Mouse (Mus musculus) G1E (cell line): Measurements from ENCODE around the gene Dnajb4.

Experiments
- CTCF ChIP-seq: IDR thresholded peaks from 2 replicates; pipeline ENCODE4 v1.5.1; 2012; ENCODE audit warnings: low read depth, low read length, inconsistent platforms, mixed read lengths
- GATA1 ChIP-seq: IDR thresholded peaks from 2 replicates; pipeline ENCODE4 v1.6.1; 2012; ENCODE audit warnings: borderline replicate concordance, low read length, inconsistent platforms, mixed read lengths
- GATA2 ChIP-seq: IDR thresholded peaks from 2 replicates; pipeline ENCODE4 v1.6.1; 2012; ENCODE audit warnings: low read depth, low read length, inconsistent platforms, borderline replicate concordance
- POLR2AphosphoS5 ChIP-seq: IDR thresholded peaks from 2 replicates; pipeline ENCODE4 v1.6.1; 2012; ENCODE audit warnings: low read depth, low read length, inconsistent platforms; ENCODE audit not compliant: insufficient replicate concordance

DNA sequence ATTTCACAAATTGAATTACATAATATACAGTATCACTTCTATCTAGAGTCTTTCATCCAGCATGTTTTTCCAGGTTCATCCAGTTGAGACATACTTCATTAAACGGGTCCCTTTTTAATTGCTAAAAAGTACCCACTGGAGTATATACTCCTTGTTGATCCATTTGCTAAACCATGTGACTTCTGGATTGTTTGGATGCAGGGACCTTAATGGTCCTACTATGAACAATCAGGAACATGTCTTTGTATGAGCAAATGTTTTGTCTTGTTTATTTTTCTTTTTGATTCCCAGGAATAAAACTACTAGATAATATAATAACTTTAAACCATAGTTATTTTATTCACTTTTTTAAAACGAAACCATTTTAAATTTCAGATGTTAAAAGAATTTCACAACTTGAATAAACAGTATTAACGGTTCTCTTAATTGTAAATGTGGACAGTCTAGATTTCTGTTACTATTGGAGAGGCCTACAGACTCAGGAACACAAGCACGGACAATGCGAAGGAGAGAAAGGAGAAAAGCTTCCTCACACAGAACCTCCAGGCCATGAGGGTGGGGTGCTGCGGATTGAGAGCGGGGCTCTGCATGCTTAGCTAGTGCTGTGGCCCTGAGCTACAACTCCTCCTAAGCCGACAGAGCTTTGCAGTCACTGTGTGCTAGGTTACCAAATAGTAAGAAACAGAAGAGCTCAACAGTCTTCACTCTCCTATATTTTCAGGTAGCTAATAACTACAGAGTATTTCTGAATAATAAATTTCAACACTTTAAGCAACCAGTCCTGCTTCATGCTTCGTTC is 19.2 kb downstream of the Dnajb4 start:
- TF ChIP-seq CTCF (no peak), GATA2 (no peak), GATA1 (no peak), POLR2AphosphoS5 (no peak)
